Mouse (Mus musculus) thymus, adult 2 months (tissue): Measurements from ENCODE around the gene Tpcn1.

ENCODE experiments used
- CTCF ChIP-seq: fragments of 200-500 bp; IDR thresholded peaks from 2 replicates; pipeline ENCODE4 v1.5.1; 2012; ENCODE audit warnings: mild to moderate bottlenecking, control low read depth, low read length, moderate library complexity, borderline replicate concordance; ENCODE audit not compliant: control insufficient read depth, poor library complexity, insufficient read depth; ENCODE audit errors: extremely low read depth
- POLR2A ChIP-seq: fragments of 200-500 bp; IDR thresholded peaks from 2 replicates; pipeline ENCODE4 v1.6.1; 2012; ENCODE audit warnings: mild to moderate bottlenecking, low read length, control low read depth, moderate library complexity; ENCODE audit not compliant: control insufficient read depth, poor library complexity, insufficient read depth; ENCODE audit errors: extremely low read depth

GRCm38 (mm10) chr5:120507311-120507710, 81.2 kb downstream of the Tpcn1 start:
- TF ChIP-seq CTCF (no peak), POLR2A (no peak)
